Mouse (Mus musculus) intestine, postnatal 0 days (tissue): ENCODE data around the gene Trim2. TPM values are rescaled to one million over a fixed set of nuclear protein-coding genes. Genes with fewer than 3 reads are reported as not detected.

Experiments used
- ATAC-seq: fragments of 200-750 bp; cut with Nextera tagmentation; 2 replicates; pipeline ENCODE4 v1.8.0; 2017; ENCODE audit warnings: mild to moderate bottlenecking, moderate TSS enrichment, moderate library complexity
- H3K27ac ChIP-seq: fragments of 300-500 bp; sonication (generic); 2 replicates; pipeline ENCODE4 v1.5.1; 2014; ENCODE audit warnings: mild to moderate bottlenecking, low read depth, low read length, moderate library complexity
- H3K27me3 ChIP-seq: fragments of 300-500 bp; sonication (generic); replicated peaks from 2 replicates; pipeline ENCODE4 v1.6.1; 2014; ENCODE audit warnings: low read length, mixed read lengths; ENCODE audit not compliant: control insufficient read depth, insufficient read depth
- H3K36me3 ChIP-seq: fragments of 300-500 bp; sonication (generic); 2 replicates; pipeline ENCODE4 v1.6.1; 2014; ENCODE audit warnings: mild to moderate bottlenecking, moderate library complexity; ENCODE audit not compliant: control insufficient read depth, insufficient read depth
- H3K4me1 ChIP-seq: fragments of 300-500 bp; sonication (generic); replicated peaks from 2 replicates; pipeline ENCODE4 v1.6.1; 2014; ENCODE audit warnings: antibody characterized with exemption, low read length, mixed read lengths; ENCODE audit not compliant: control insufficient read depth, insufficient read depth
- H3K4me2 ChIP-seq: fragments of 300-500 bp; sonication (generic); replicated peaks from 2 replicates; pipeline ENCODE4 v1.6.1; 2014; ENCODE audit warnings: low read depth, mild to moderate bottlenecking, moderate library complexity
- H3K4me3 ChIP-seq: fragments of 300-500 bp; sonication (generic); 2 replicates; pipeline ENCODE4 v1.5.1; 2014; ENCODE audit warnings: low read depth, low read length
- H3K9ac ChIP-seq: fragments of 300-500 bp; sonication (generic); 2 replicates; pipeline ENCODE4 v1.6.1; 2014; ENCODE audit warnings: mild to moderate bottlenecking, low read depth, low read length
- H3K9me3 ChIP-seq: fragments of 300-500 bp; sonication (generic); 2 replicates; pipeline ENCODE4 v1.6.1; 2016; ENCODE audit warnings: mixed run types; ENCODE audit not compliant: control insufficient read depth
- CTCF ChIP-seq: sonication (generic); IDR thresholded peaks from 2 replicates; pipeline ENCODE4 v1.5.1; 2016; ENCODE audit warnings: low read depth, mild to moderate bottlenecking, control low read depth, antibody characterized with exemption, moderate library complexity
- WGBS: fragments of 180-500 bp; shearing (Covaris S2); extraction: QIAGEN DNeasy Blood & Tissue Kit; methylation state at CpG from one replicate; pipeline ENCODE4 v1.1.7; 2014; 5-methylcytosine and 5-hydroxymethylcytosine counted together
- polyA plus RNA-seq: library from polyadenylated mRNA; unstranded; fragments of >200 nt; fragmentation: Nextera tagmentation; extraction: Ambion mirVana; gene quantifications from 2 replicates; pipeline ENCODE4 v1.2.1, GENCODE M21; 2015

Trim2 gene
- polyA plus RNA-seq, 1 experiment from 2014 or later, result 21.2 TPM

GRCm38 (mm10) chr3:84169393-84170005 is 137.2 kb downstream of the Trim2 start:
- peaks cover 55% of the 10 kb centered on the region for H3K36me3 ChIP-seq
- no peak overlapping the region for H3K4me2 ChIP-seq
- ATAC-seq, result no peak
- H3K4me1 ChIP-seq, result no peaks in the 10 kb centered on the region
- H3K4me3 ChIP-seq, result no peak overlapping the region
- H3K27ac ChIP-seq, result no peak overlapping the region
- peak; percentile 52 for TF ChIP-seq CTCF
- no peaks in the 10 kb centered on the region for H3K9me3 ChIP-seq
- WGBS, result 72% methylated on average over 8 of the region's 8 CpGs
- no peaks in the 10 kb centered on the region for H3K27me3 ChIP-seq
- no peak overlapping the region for H3K9ac ChIP-seq

GRCm38 (mm10) chr3:84168943-84169342 is 137.7 kb downstream of the Trim2 start:
- WGBS, result 89% methylated on average over 6 of the region's 6 CpGs
- Histone ChIP-seq H3K4me2 (no peak overlapping the region), H3K27ac (no peak overlapping the region), H3K27me3 (no peaks in the 10 kb centered on the region), H3K4me1 (no peaks in the 10 kb centered on the region), H3K4me3 (no peak overlapping the region), H3K9me3 (no peaks in the 10 kb centered on the region), H3K9ac (no peak overlapping the region), H3K36me3 (peaks cover 54% of the 10 kb centered on the region)
- no peak for ATAC-seq
- TF ChIP-seq CTCF, result no peak

- no peaks in the 10 kb centered on the region for H3K27me3 ChIP-seq
- H3K36me3 ChIP-seq, result peaks cover 40% of the 10 kb centered on the region
- peak; percentile 43; the same call in 1 of the 2 replicates for ATAC-seq
- H3K9ac ChIP-seq, result no peak overlapping the region
- no peaks in the 10 kb centered on the region for H3K4me1 ChIP-seq
- TF ChIP-seq CTCF, result no peak
- H3K27ac ChIP-seq, result no peak overlapping the region
- no peaks in the 10 kb centered on the region for H3K9me3 ChIP-seq
- no peak overlapping the region for H3K4me3 ChIP-seq
- 56% methylated on average over 5 of the region's 5 CpGs for WGBS
- H3K4me2 ChIP-seq, result no peak overlapping the region
These were observed 140.6 kb downstream of the Trim2 start for GRCm38 (mm10) chr3:84166073-84166472.

GRCm38 (mm10) chr3:84165391-84165790 is 141.3 kb downstream of the Trim2 start:
- no peaks in the 10 kb centered on the region for H3K9me3 ChIP-seq
- H3K9ac ChIP-seq, result no peak overlapping the region
- no peak for ATAC-seq
- no peaks in the 10 kb centered on the region for H3K27me3 ChIP-seq
- TF ChIP-seq CTCF, result no peak
- H3K27ac ChIP-seq, result no peak overlapping the region
- H3K36me3 ChIP-seq, result peaks cover 37% of the 10 kb centered on the region
- H3K4me3 ChIP-seq, result no peak overlapping the region
- WGBS, result 96% methylated on average over 3 of the region's 3 CpGs
- H3K4me1 ChIP-seq, result no peaks in the 10 kb centered on the region
- H3K4me2 ChIP-seq, result no peak overlapping the region

GRCm38 (mm10) chr3:84157559-84158350 is 148.9 kb downstream of the Trim2 start:
- peaks cover 7% of the 10 kb centered on the region for H3K36me3 ChIP-seq
- no peak overlapping the region for H3K4me3 ChIP-seq
- H3K4me2 ChIP-seq, result no peak overlapping the region
- H3K27ac ChIP-seq, result no peak overlapping the region
- H3K4me1 ChIP-seq, result no peaks in the 10 kb centered on the region; the same call in 1 of the 2 replicates
- no peak for TF ChIP-seq CTCF
- H3K9me3 ChIP-seq, result no peaks in the 10 kb centered on the region
- no peaks in the 10 kb centered on the region for H3K27me3 ChIP-seq
- WGBS, result 78% methylated on average over 4 of the region's 4 CpGs
- H3K9ac ChIP-seq, result no peak overlapping the region
- no peak for ATAC-seq

- no peaks in the 10 kb centered on the region for H3K9me3 ChIP-seq
- no peak for ATAC-seq
- H3K27ac ChIP-seq, result no peak overlapping the region
- H3K27me3 ChIP-seq, result no peaks in the 10 kb centered on the region
- no peak overlapping the region for H3K9ac ChIP-seq
- no peak for TF ChIP-seq CTCF
- no peak overlapping the region for H3K4me3 ChIP-seq
- WGBS, result 57% methylated on average over 4 of the region's 4 CpGs
- H3K36me3 ChIP-seq, result peaks cover 7% of the 10 kb centered on the region
- H3K4me2 ChIP-seq, result no peak overlapping the region
- no peaks in the 10 kb centered on the region; the same call in 1 of the 2 replicates for H3K4me1 ChIP-seq
These were observed 149.7 kb downstream of the Trim2 start for GRCm38 (mm10) chr3:84157011-84157410.
